Mouse (Mus musculus) large intestine, adult 2 months (tissue): ENCODE measurements around the gene Creb3l2. TPM values are rescaled to one million over a fixed set of nuclear protein-coding genes. Genes with fewer than 3 reads are reported as not detected.
"Not testable (repeated sequence)": the region's sequence is repeated elsewhere in the genome, so short reads cannot be mapped to it uniquely, and the experiment has no call there.

Experiments used
- DNase-seq: peaks from one replicate; pipeline ENCODE4 v3.0.0-alpha.2; 2012; ENCODE audit warnings: low read depth, low spot score
- WGBS: fragments of 180-500 bp; shearing (Covaris S2); methylation state at CpG from one replicate; pipeline ENCODE4 v1.1.7; 2018; 5-methylcytosine and 5-hydroxymethylcytosine counted together
- polyA plus RNA-seq: library from polyadenylated mRNA; depleted of rRNA; stranded (reverse); fragments of >200 nt; gene quantifications from 2 replicates; pipeline ENCODE4 v1.2.3, GENCODE M21; 2012; rRNA removed

The Creb3l2 gene
- polyA plus RNA-seq: 8.5 and 17.0 TPM in 2 replicates

GRCm38 (mm10) chr6:37442041-37442667, at the start of gene Creb3l2:
Gene Creb3l2, minus strand, starts transcription at chr6:37442146.
- DNase-seq: peak; percentile 95
- under 1% methylated on average over 33 of the region's 33 CpGs for WGBS

- 40% methylated on average over 4 of the region's 4 CpGs for WGBS
- DNase-seq: no peak
Measured at GRCm38 (mm10) chr6:37486502-37486901, 44.6 kb upstream of the Creb3l2 start.

- DNase-seq: no peak
- 73% methylated on average over 1 of the region's 1 CpGs for WGBS
Measured at GRCm38 (mm10) chr6:37484588-37485070, 42.7 kb upstream of the Creb3l2 start.

- DNase-seq: no peak
- WGBS: 22% methylated on average over 5 of the region's 5 CpGs
Measured at GRCm38 (mm10) chr6:37483262-37483661, 41.3 kb upstream of the Creb3l2 start.

GRCm38 (mm10) chr6:37481147-37481546, 39.2 kb upstream of the Creb3l2 start:
- WGBS: 89% methylated on average over 3 of the region's 3 CpGs
- DNase-seq: no peak

- no peak for DNase-seq
Measured at GRCm38 (mm10) chr6:37480008-37480407, 38.1 kb upstream of the Creb3l2 start.

GRCm38 (mm10) chr6:37478481-37478880, 36.5 kb upstream of the Creb3l2 start:
- DNase-seq: no peak

GRCm38 (mm10) chr6:37473674-37474342, 31.9 kb upstream of the Creb3l2 start:
- WGBS: 91% methylated on average over 4 of the region's 4 CpGs
- DNase-seq: no peak

More at GRCm38 (mm10) chr6:37478481-37478880, 36.5 kb upstream of the Creb3l2 start:
- WGBS: 84% methylated on average over 2 of the region's 2 CpGs

- 46% methylated on average over 4 of the region's 4 CpGs for WGBS
- no peak for DNase-seq
Measured at GRCm38 (mm10) chr6:37470216-37470615, 28.3 kb upstream of the Creb3l2 start.

GRCm38 (mm10) chr6:37465847-37466246, 23.9 kb upstream of the Creb3l2 start:
- 58% methylated on average over 5 of the region's 5 CpGs for WGBS
- DNase-seq: no peak

- no peak for DNase-seq
Measured at GRCm38 (mm10) chr6:37465356-37465755, 23.4 kb upstream of the Creb3l2 start.

- no peak for DNase-seq
- WGBS: under 1% methylated on average over 5 of the region's 5 CpGs
Measured at GRCm38 (mm10) chr6:37464585-37464984, 22.6 kb upstream of the Creb3l2 start.

GRCm38 (mm10) chr6:37463517-37464482, 21.9 kb upstream of the Creb3l2 start:
- WGBS: 2% methylated on average over 7 of the region's 25 CpGs
- DNase-seq: not testable (repeated sequence)

GRCm38 (mm10) chr6:37460681-37461080, 18.7 kb upstream of the Creb3l2 start:
- 84% methylated on average over 6 of the region's 6 CpGs for WGBS
- DNase-seq: no peak

GRCm38 (mm10) chr6:37459656-37460055, 17.7 kb upstream of the Creb3l2 start:
- 26% methylated on average over 9 of the region's 9 CpGs for WGBS

GRCm38 (mm10) chr6:37457990-37458655, 16.2 kb upstream of the Creb3l2 start:
- WGBS: 51% methylated on average over 10 of the region's 10 CpGs
- no peak for DNase-seq

More at GRCm38 (mm10) chr6:37459656-37460055, 17.7 kb upstream of the Creb3l2 start:
- DNase-seq: not testable (repeated sequence)

GRCm38 (mm10) chr6:37455540-37455939, 13.6 kb upstream of the Creb3l2 start:
- no peak for DNase-seq
- WGBS: 48% methylated on average over 5 of the region's 5 CpGs

- no peak for DNase-seq
- 61% methylated on average over 4 of the region's 4 CpGs for WGBS
Measured at GRCm38 (mm10) chr6:37453047-37453446, 11.1 kb upstream of the Creb3l2 start.

- WGBS: 25% methylated on average over 4 of the region's 4 CpGs
- DNase-seq: no peak
Measured at GRCm38 (mm10) chr6:37451664-37452063, 9.7 kb upstream of the Creb3l2 start.
